Mouse (Mus musculus) stomach, embryonic 15.5 days (tissue): Measurements from ENCODE around the gene Tuba1c. TPM values are rescaled to one million over a fixed set of nuclear protein-coding genes. Genes with fewer than 3 reads are reported as not detected.

Source experiments
- ATAC-seq: fragments of 200-750 bp; cut with Nextera tagmentation; 2 replicates; pipeline ENCODE4 v1.8.0; 2017; ENCODE audit warnings: low read depth, moderate number of reproducible peaks, moderate TSS enrichment; ENCODE audit not compliant: insufficient read depth, low FRiP score
- H3K27ac ChIP-seq: fragments of 300-500 bp; sonication (generic); 2 replicates; pipeline ENCODE4 v1.5.1; 2015; ENCODE audit warnings: mild to moderate bottlenecking, inconsistent platforms
- H3K27me3 ChIP-seq: fragments of 300-500 bp; sonication (generic); replicated peaks from 2 replicates; pipeline ENCODE4 v1.6.1; 2015; ENCODE audit warnings: inconsistent platforms
- H3K36me3 ChIP-seq: fragments of 300-500 bp; sonication (generic); 2 replicates; pipeline ENCODE4 v1.6.1; 2015; ENCODE audit warnings: inconsistent platforms
- H3K4me1 ChIP-seq: fragments of 300-500 bp; sonication (generic); 2 replicates; pipeline ENCODE4 v1.6.1; 2015; ENCODE audit warnings: inconsistent platforms
- H3K4me2 ChIP-seq: fragments of 300-500 bp; sonication (generic); 2 replicates; pipeline ENCODE4 v1.6.1; 2015; ENCODE audit warnings: mild to moderate bottlenecking, inconsistent platforms
- H3K4me3 ChIP-seq: fragments of 300-500 bp; sonication (generic); replicated peaks from 2 replicates; pipeline ENCODE4 v1.5.1; 2015; ENCODE audit warnings: inconsistent platforms
- H3K9ac ChIP-seq: fragments of 300-500 bp; sonication (generic); 2 replicates; pipeline ENCODE4 v1.6.1; 2015; ENCODE audit warnings: inconsistent platforms
- H3K9me3 ChIP-seq: fragments of 300-500 bp; sonication (generic); 2 replicates; pipeline ENCODE4 v1.6.1; 2016; ENCODE audit warnings: inconsistent platforms
- WGBS: fragments of 180-500 bp; shearing (Covaris S2); methylation state at CpG from one replicate; pipeline ENCODE4 v1.1.7; 2015; 5-methylcytosine and 5-hydroxymethylcytosine counted together
- polyA plus RNA-seq: library from polyadenylated mRNA; unstranded; fragments of >200 nt; fragmentation: Nextera tagmentation; extraction: Ambion mirVana; gene quantifications from 2 replicates; pipeline ENCODE4 v1.2.1, GENCODE M21; 2015

The Tuba1c gene
- polyA plus RNA-seq, 1 experiment from 2014 or later = 196 TPM

DNA sequence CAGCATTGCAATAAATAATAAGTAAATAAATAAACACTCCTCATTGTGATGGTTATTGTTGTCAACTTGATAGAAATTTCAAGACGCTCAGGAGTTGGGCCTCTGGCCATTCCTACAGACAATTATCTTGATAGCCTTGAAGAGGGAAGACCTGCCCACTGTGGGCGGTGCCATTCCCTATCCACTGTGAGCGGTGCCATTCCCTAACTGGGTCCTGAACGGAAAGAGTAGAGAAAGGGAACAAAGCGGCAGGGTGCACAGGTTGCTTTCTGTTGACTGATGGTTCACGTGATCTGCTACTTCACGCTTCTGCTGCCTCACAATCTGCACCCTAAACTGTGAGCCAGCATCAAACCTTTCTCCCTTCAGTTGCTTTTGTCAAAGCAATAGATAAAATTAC lies 8.4 kb upstream of the Tuba1c start:
- Histone ChIP-seq H3K9me3 (no peaks in the 10 kb centered on the region), H3K27me3 (no peaks in the 10 kb centered on the region), H3K4me3 (no peak overlapping the region), H3K4me1 (0 out of 2 replicates have a peak, but pooled peaks cover 7% of the 10 kb centered on the region), H3K36me3 (no peaks in the 10 kb centered on the region), H3K4me2 (no peak overlapping the region), H3K9ac (no peak overlapping the region), H3K27ac (no peak overlapping the region)
- no peak for ATAC-seq
- WGBS = 92% methylated on average over 7 of the region's 7 CpGs

DNA sequence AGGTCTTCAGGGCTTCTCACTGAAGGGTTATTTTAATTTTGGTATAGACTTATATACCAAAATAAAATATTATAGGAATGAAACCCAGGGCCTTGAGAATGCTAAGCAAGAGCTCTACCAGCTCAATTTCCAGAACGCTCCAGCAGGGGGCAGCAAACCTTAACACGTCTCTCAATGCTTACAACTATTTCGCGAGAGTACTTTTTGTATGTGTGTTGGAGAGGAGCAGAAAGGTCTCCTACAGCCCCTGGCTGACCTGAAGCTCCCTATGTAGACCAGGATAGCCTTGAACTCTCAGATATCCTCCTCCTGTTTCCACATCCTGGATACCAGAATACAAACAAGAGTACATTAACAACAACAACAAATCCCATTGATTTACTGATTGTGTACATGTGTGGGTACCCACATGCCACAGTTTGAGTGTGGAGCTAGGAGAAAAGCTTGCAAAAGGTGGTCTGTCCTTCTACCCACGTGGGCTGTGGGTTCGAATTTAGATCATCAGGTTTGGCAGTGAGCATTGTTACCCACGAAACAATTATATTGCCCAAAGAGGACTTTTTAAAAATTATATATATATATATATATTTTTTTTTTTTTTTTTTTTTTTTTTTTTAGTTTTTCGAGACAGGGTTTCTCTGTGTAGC lies 4.9 kb upstream of the Tuba1c start:
- Histone ChIP-seq H3K4me1 (0 out of 2 replicates have a peak, but pooled peaks cover 6% of the 10 kb centered on the region), H3K27me3 (no peaks in the 10 kb centered on the region), H3K4me2 (no peak overlapping the region), H3K36me3 (no peaks in the 10 kb centered on the region), H3K4me3 (no peak overlapping the region), H3K9ac (no peak overlapping the region), H3K9me3 (no peaks in the 10 kb centered on the region), H3K27ac (no peak overlapping the region)
- ATAC-seq = no peak
- 20% methylated on average over 7 of the region's 8 CpGs for WGBS

DNA sequence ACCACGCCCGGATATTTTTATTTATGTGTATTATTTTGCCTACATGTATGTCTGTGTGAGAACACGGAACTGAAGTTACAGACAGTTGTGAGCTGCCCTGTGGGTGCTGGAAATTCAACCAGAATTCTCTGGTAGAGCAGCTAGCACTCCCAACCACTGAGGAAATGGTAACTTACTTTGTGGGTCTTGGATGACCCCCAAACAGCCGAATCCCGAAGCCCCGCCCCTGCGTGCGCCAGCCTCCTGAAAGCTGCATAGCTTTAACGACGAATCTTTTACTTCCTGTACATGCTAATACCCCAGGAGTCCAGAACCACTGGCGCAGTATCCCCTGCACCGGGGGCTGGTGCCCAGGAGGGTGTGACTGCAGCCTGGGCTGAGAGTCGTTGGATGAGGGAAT lies 4.3 kb upstream of the Tuba1c start:
- no peak overlapping the region for H3K9ac ChIP-seq
- no peaks in the 10 kb centered on the region for H3K9me3 ChIP-seq
- 0 out of 2 replicates have a peak, but pooled peaks cover 6% of the 10 kb centered on the region for H3K4me1 ChIP-seq
- H3K27ac ChIP-seq = no peak overlapping the region
- no peaks in the 10 kb centered on the region for H3K27me3 ChIP-seq
- no peaks in the 10 kb centered on the region for H3K36me3 ChIP-seq
- no peak overlapping the region for H3K4me2 ChIP-seq
- ATAC-seq = no peak
- 73% methylated on average over 13 of the region's 13 CpGs for WGBS
- H3K4me3 ChIP-seq = no peak overlapping the region

DNA sequence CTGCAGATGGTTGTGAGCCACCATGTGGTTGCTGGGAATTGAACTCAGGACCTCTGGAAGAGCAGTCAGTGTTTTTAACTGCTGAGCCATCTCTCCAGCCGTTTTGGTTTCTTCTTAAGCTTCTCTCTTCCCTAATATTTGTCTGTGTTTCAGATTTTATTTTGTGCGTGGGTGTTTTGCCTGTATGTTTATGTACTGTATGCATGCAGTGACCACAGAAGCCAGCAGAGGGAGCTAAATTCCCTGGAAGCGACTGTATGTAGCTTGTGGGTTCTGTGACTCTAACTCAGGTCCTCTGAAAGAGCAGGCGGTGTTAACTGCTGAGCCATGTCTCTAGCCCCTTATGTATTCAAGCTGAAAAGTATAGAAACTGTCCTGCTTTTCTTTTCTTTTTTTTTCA lies 3.4 kb upstream of the Tuba1c start:
- Histone ChIP-seq H3K4me1 (0 out of 2 replicates have a peak, but pooled peaks cover 6% of the 10 kb centered on the region), H3K9me3 (no peaks in the 10 kb centered on the region), H3K4me2 (no peak overlapping the region), H3K27me3 (no peaks in the 10 kb centered on the region), H3K36me3 (no peaks in the 10 kb centered on the region), H3K9ac (no peak overlapping the region), H3K27ac (no peak overlapping the region), H3K4me3 (no peak overlapping the region)
- no peak for ATAC-seq
- 57% methylated on average over 4 of the region's 4 CpGs for WGBS

DNA sequence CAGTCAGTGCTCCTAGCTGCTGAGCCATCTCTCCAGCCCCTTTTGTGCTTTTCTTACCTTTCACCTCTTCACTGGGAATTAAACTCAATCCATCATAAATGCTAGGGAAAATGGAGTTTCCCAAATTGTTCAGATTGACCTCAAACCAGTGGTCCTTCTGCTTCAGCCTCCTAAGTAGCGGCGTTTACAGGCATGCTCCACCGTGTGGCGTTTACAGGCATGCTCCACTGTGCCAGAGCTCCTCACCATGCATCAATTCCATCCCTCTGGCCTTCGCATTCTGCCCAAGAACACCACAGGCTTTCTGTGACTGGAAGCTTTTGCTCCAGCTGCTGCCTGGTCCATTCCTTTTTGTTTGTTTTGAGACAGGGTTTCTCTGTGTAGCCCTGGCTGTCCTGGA lies 2.6 kb upstream of the Tuba1c start:
- H3K9ac ChIP-seq = no peak overlapping the region
- H3K27ac ChIP-seq = no peak overlapping the region
- ATAC-seq = no peak
- no peaks in the 10 kb centered on the region for H3K36me3 ChIP-seq
- WGBS = 62% methylated on average over 5 of the region's 5 CpGs
- H3K4me3 ChIP-seq = no peak overlapping the region
- H3K9me3 ChIP-seq = no peaks in the 10 kb centered on the region
- H3K4me1 ChIP-seq = 0 out of 2 replicates have a peak, but pooled peaks cover 6% of the 10 kb centered on the region
- H3K4me2 ChIP-seq = no peak overlapping the region
- H3K27me3 ChIP-seq = no peaks in the 10 kb centered on the region

DNA sequence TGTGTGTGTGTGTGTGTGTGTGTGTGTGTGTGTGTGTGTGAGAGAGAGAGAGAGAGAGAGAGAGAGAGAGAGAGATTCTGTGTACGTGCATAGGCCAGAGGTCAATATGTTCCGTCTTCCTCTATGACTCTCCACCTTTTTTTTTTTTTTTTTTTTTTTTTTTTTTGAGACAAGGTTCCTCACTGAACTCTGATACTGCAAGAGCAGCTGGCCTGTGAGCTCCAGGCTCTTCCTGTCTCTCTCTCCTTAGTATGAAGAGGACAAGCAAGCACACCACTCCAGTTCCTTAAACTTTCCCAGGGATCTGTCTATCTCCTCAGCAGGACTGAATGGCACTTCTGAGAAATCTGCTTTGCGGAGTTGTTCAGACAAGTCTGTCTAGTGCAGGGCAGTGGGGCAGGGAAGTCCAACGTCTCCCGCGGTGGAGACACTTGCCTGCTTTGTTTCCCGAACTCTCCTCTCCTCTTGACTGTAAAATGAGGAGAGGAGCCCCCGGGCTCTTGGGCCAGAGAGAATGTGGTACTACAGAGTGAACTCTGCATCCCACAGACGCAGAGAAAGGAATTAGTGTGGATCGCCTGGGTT lies 725 bp upstream of the Tuba1c start:
- ATAC-seq = no peak
- peaks cover 22% of the 10 kb centered on the region; the same call in 1 of the 2 replicates for H3K4me1 ChIP-seq
- peak overlapping the region; percentile 84 for H3K4me2 ChIP-seq
- H3K27me3 ChIP-seq = no peaks in the 10 kb centered on the region
- peak overlapping the region; percentile 60 for H3K9ac ChIP-seq
- 6% methylated on average over 10 of the region's 10 CpGs for WGBS
- H3K36me3 ChIP-seq = no peaks in the 10 kb centered on the region
- peak overlapping the region; percentile 63 for H3K4me3 ChIP-seq
- H3K27ac ChIP-seq = peak overlapping the region; percentile 94
- no peaks in the 10 kb centered on the region for H3K9me3 ChIP-seq

DNA sequence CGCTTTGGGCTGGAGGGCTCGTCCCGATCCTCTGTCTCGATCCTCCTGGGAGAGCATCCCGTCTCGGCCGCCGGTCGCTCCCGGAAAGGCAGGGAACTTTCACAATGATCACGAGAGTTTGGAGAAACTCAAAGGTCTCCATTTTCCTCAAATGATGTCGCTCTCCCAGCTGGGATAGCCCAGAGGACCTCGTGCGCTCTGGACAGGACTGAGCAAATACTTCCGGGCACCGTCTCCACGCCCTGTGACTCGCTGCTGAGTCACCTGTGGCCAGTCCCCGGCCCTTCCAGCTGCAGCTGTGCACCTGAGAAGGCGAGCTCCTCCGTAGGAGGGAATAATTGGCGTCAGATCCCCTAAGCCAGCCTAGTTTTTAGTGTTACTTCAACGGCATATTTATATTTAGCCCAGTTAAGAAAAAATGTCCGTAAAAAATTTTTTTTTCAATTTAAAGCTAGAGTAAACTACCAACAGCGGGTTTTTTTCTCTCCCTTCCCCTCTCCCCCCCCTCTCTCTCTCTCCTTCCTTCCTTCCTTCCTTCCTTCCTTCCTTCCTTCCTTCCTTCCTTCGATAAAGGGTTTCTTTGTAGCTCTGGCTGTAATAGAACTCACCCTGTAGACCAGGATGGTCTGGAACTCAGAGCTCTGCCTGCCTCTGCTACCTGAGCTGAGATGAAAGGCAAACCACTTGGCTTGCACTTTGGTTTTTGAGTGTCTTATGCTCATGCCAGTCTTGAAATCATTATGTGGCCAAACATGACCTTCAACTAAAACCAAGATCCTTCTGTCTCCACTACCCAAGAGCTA lies 1.1 kb downstream of the Tuba1c start:
- Histone ChIP-seq H3K27me3 (no peaks in the 10 kb centered on the region), H3K4me3 (peak overlapping the region; percentile 63), H3K4me1 (peaks cover 22% of the 10 kb centered on the region; the same call in 1 of the 2 replicates), H3K36me3 (peaks cover 14% of the 10 kb centered on the region), H3K9me3 (no peaks in the 10 kb centered on the region), H3K27ac (peak overlapping the region; percentile 94), H3K4me2 (peak overlapping the region; percentile 84), H3K9ac (peak overlapping the region; percentile 55)
- ATAC-seq = peak; percentile 77
- WGBS = 8% methylated on average over 26 of the region's 26 CpGs

DNA sequence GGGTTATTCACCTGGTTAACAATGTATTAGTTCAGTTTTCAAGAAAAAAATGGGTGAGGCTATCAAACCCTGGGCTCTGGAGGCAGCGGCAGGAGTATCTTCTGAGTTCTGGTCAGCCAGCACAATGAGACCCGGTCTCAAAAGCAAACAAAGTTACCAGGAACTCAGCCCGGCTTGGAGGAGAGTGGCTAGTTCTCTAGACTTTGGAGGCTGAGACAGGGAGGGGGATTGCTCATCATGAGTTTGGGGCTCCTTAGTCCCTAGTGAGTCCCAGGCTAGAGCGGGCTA lies 1.6 kb downstream of the Tuba1c start:
- Histone ChIP-seq H3K9ac (peak overlapping the region; percentile 12; the same call in 1 of the 2 replicates), H3K36me3 (peaks cover 18% of the 10 kb centered on the region), H3K4me3 (peak overlapping the region; percentile 63), H3K9me3 (no peaks in the 10 kb centered on the region), H3K4me2 (peak overlapping the region; percentile 84), H3K4me1 (peaks cover 22% of the 10 kb centered on the region; the same call in 1 of the 2 replicates), H3K27me3 (no peaks in the 10 kb centered on the region), H3K27ac (peak overlapping the region; percentile 94; the same call in 1 of the 2 replicates)
- no peak for ATAC-seq
- 58% methylated on average over 4 of the region's 4 CpGs for whole genome bisulfite sequencing

DNA sequence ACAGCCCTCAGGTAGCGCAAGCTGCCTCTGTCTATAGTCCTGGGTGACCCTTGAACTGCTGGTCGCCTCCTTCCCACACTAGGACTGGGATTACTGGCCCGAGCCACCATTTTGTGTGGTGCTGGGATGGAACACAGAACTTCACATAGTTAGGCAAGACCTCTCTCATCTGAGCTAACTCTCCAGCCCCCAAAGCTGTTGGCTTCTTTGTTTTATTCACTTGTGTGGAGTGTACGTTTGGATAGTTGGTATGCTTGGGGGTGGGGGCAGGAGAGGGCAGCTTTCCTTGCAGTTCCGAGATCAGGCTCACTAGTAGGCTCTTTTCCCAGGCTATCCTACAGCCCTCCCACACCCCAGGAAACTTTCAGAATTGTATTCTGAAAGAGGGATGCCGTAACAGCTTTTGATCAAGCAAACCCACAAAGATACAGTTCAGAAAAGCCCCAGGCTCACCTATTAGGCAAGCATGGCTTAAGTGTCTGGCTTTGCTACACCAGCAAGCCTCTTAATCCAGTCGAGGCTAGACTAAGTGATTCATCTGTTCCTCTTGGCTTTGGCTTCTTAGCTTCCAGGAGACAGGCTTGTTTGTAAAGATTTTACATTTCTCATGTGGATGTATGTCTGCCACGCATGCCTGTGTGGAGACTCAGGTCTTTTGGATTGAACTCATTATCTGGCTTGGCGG lies 2.5 kb downstream of the Tuba1c start:
- no peaks in the 10 kb centered on the region for H3K27me3 ChIP-seq
- no peak for ATAC-seq
- H3K9ac ChIP-seq = no peak overlapping the region
- H3K9me3 ChIP-seq = no peaks in the 10 kb centered on the region
- H3K4me1 ChIP-seq = peaks cover 22% of the 10 kb centered on the region; the same call in 1 of the 2 replicates
- 58% methylated on average over 9 of the region's 9 CpGs for WGBS
- H3K4me3 ChIP-seq = peak overlapping the region; percentile 63
- H3K36me3 ChIP-seq = peaks cover 23% of the 10 kb centered on the region
- peak overlapping the region; percentile 84 for H3K4me2 ChIP-seq
- H3K27ac ChIP-seq = no peak overlapping the region

DNA sequence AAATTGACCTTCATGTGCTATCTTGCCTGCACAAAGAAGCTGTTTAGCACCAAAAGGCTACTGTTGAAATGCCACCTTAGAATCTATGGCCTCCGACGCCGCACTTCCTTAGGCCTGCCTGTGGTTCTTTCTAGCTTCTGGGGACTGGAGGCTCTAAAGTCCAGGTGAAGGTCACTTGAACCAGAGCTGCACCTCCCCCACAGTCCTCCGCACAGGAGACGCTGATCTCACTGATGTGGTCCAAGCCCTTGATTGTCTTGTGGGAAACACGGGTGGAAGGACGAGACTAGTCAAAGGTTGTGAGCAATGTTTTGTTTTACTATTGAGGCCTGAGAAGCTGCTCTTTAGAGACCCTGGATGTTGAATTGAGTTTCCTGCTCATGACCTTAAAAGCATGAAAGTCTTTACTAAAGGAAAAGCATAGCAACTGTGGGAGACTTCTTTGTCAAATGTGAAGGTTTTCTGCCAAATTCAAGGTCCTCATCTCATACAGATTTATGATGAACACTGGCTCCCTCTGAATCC lies 3.1 kb downstream of the Tuba1c start:
- Histone ChIP-seq H3K27me3 (no peaks in the 10 kb centered on the region), H3K4me2 (peak overlapping the region; percentile 84), H3K9me3 (no peaks in the 10 kb centered on the region), H3K36me3 (peaks cover 23% of the 10 kb centered on the region), H3K4me1 (peaks cover 22% of the 10 kb centered on the region; the same call in 1 of the 2 replicates), H3K4me3 (peak overlapping the region; percentile 63), H3K9ac (no peak overlapping the region), H3K27ac (no peak overlapping the region)
- WGBS = 55% methylated on average over 7 of the region's 7 CpGs
- ATAC-seq = no peak

DNA sequence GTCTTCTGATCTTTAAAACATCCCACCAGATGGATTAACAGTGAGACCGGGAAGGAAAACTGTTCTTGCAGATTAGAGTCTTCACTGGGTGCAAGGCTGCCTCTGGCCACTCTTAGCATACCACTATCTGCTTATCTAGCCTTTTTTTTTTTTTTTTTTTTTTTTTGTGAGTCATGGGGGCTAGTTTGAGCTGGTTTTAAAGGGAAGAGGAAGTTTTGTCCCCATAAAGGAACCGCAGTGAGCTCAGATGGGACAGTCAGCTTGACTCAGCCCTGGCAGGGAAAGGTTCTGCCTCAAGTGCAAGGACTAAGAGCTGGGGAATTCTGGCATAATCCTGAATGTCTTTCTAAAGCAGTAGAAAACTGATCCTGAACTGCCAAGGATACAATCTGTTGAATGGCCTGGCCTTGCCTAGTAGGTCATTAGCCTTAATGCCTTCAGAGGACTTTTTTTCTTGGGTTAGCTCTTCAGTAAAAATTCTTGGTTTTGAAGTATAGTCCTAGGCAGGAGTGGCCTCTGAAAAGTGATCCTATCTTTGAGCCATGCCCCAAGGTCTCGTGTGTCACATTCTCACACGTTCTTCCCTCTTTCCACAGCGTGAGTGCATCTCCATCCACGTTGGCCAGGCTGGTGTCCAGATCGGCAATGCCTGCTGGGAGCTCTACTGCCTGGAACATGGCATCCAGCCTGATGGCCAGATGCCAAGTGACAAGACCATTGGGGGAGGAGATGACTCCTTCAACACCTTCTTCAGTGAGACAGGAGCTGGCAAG lies 4.0 kb downstream of the Tuba1c start:
- Histone ChIP-seq H3K27ac (no peak overlapping the region), H3K4me3 (peak overlapping the region; percentile 63; the same call in 1 of the 2 replicates), H3K9me3 (no peaks in the 10 kb centered on the region), H3K4me2 (0 out of 2 replicates have a peak overlapping the region, but pooled peaks have one; percentile 84), H3K9ac (no peak overlapping the region), H3K27me3 (no peaks in the 10 kb centered on the region), H3K4me1 (peaks cover 22% of the 10 kb centered on the region; the same call in 1 of the 2 replicates), H3K36me3 (peaks cover 28% of the 10 kb centered on the region)
- ATAC-seq = no peak
- 77% methylated on average over 7 of the region's 7 CpGs for WGBS
